Mouse (Mus musculus) limb, embryonic 13.5 days (tissue): ENCODE results near the gene Col13a1. TPM values are rescaled to one million over a fixed set of nuclear protein-coding genes. Genes with fewer than 3 reads are reported as not detected.

Experiments
- ATAC-seq: fragments of 200-750 bp; cut with Nextera tagmentation; 2 replicates; pipeline ENCODE4 v1.8.0; 2017; ENCODE audit warnings: low read depth, moderate number of reproducible peaks, moderate TSS enrichment; ENCODE audit not compliant: low FRiP score
- H3K27ac ChIP-seq: fragments of 300-500 bp; sonication (generic); 2 replicates; pipeline ENCODE4 v1.5.1; 2015; ENCODE audit warnings: inconsistent platforms, mild to moderate bottlenecking, moderate library complexity
- H3K27me3 ChIP-seq: fragments of 300-500 bp; sonication (generic); 2 replicates; pipeline ENCODE4 v1.6.1; 2015; ENCODE audit warnings: mild to moderate bottlenecking, inconsistent platforms
- H3K36me3 ChIP-seq: fragments of 300-500 bp; sonication (generic); 2 replicates; pipeline ENCODE4 v1.6.1; 2015; ENCODE audit warnings: inconsistent platforms, mild to moderate bottlenecking, moderate library complexity
- H3K4me1 ChIP-seq: fragments of 300-500 bp; sonication (generic); 2 replicates; pipeline ENCODE4 v1.6.1; 2015; ENCODE audit warnings: inconsistent platforms
- H3K4me2 ChIP-seq: fragments of 300-500 bp; sonication (generic); replicated peaks from 2 replicates; pipeline ENCODE4 v1.6.1; 2015; ENCODE audit warnings: inconsistent platforms, mild to moderate bottlenecking, moderate library complexity
- H3K4me3 ChIP-seq: fragments of 300-500 bp; sonication (generic); 2 replicates; pipeline ENCODE4 v1.5.1; 2015; ENCODE audit warnings: moderate library complexity, mild to moderate bottlenecking, inconsistent platforms
- H3K9ac ChIP-seq: fragments of 300-500 bp; sonication (generic); 2 replicates; pipeline ENCODE4 v1.6.1; 2015; ENCODE audit warnings: mild to moderate bottlenecking, inconsistent platforms
- H3K9me3 ChIP-seq: fragments of 300-500 bp; sonication (generic); 2 replicates; pipeline ENCODE4 v1.6.1; 2016; ENCODE audit warnings: inconsistent platforms
- WGBS: fragments of 180-500 bp; shearing (Covaris S2); methylation state at CpG from one replicate; pipeline ENCODE4 v1.1.7; 2015; 5-methylcytosine and 5-hydroxymethylcytosine counted together
- polyA plus RNA-seq: library from polyadenylated mRNA; unstranded; fragments of >200 nt; fragmentation: Nextera tagmentation; extraction: Ambion mirVana; gene quantifications from 2 replicates; pipeline ENCODE4 v1.2.1, GENCODE M21; 2015

Col13a1 gene
- polyA plus RNA-seq: 4.0 and 4.6 TPM in 2 replicates

DNA sequence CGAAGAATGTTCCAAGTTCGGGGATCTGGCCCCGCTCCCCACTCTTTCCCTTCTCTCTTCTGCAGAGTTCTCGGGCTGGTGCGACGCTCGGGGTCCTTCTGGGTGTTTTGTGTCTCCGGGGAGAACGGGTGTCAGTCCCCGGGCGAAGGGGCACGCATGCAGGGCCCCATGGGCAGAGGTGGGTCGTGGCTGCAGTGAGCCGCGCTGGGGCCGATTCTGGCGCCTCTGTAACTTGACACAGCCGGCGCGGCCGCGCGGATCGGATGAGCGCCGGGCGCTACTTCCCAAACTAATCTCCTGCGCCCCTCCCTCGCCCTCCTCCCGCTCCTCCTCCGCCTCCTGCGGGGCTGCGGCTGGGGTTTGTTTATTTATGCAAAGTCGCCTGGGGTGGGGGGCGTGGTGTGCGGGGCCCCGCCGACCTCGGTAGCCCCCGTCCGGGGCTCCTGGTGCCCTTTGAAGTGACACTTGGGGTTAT is at the start of gene Col13a1:
Gene Col13a1 (minus strand): TSS at position 243 of the 475 bp plus-strand sequence.
- no peak for ATAC-seq
- H3K27me3 ChIP-seq: peaks cover 56% of the 10 kb centered on the region
- H3K36me3 ChIP-seq: no peaks in the 10 kb centered on the region
- H3K27ac ChIP-seq: no peak within 1 kb of the TSS
- peak within 1 kb of the TSS; percentile 93 for H3K4me2 ChIP-seq
- H3K9ac ChIP-seq: peak within 1 kb of the TSS; percentile 67
- H3K4me1 ChIP-seq: peaks cover 31% of the 10 kb centered on the region
- WGBS: under 1% methylated on average over 40 of the region's 41 CpGs
- H3K4me3 ChIP-seq: peak within 1 kb of the TSS; percentile 53
- H3K9me3 ChIP-seq: no peaks in the 10 kb centered on the region

DNA sequence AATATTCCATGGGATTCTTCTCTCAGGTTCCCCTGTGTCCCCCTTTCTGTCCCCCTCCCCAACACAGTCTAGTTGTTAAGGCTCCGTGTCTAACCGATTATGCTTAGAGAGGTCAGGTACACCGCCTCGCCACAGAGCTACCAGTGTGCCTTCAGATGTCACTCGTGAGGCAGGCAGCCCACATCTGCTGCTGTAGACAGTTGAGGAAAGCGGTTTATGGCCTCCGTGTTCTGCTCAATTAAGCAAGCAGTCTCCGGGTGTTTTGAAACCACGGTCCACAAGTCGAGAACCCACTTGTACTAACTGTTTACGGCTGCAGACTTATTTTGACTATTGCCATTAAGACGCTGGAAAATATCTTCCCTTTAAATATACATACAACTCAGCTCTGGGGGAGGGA is 48.8 kb upstream of the Col13a1 start:
- Histone ChIP-seq H3K4me2 (no peak overlapping the region), H3K4me1 (peaks cover 21% of the 10 kb centered on the region), H3K27ac (no peak overlapping the region), H3K9ac (no peak overlapping the region), H3K9me3 (peaks cover 7% of the 10 kb centered on the region; the same call in 1 of the 2 replicates), H3K27me3 (0 out of 2 replicates have a peak, but pooled peaks cover 2% of the 10 kb centered on the region), H3K36me3 (no peaks in the 10 kb centered on the region), H3K4me3 (no peak overlapping the region)
- ATAC-seq: no peak
- WGBS: 39% methylated on average over 12 of the region's 12 CpGs

DNA sequence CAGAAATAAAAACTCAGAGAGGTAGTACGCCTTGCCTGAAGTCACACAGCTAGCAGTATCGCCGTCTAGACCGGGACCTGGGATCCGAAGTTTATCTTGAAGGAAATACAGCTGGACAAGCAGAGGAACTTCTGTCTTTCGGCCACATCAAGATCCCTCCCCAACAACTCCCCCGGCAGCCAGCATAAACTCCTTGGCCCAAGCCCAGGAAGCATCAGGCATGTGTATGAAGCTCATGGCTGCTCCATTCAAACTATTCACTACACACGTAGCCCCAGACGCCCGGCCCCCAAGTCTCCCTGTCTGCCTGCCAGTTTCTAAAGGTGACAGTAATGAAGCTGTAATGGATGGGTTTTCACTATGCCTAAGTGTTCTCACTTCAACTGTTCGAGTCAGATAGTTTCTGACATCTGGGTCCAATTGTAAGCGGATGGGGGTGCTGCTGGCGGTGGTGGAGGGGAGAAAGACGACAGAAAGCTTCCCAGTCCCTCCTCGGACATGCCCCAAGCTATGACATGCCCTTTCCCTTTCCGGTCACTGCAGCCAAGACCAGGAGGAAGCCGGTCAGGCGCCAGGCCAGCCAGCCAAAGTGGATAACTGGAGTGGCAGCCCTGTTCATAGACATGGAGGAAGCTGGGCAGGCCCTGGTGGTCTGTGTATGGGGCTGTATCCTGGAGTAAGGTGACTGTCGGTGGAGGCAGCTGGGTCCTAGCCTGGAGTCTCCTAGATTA is 45.1 kb upstream of the Col13a1 start:
- Histone ChIP-seq H3K36me3 (no peaks in the 10 kb centered on the region), H3K4me2 (no peak overlapping the region), H3K27me3 (0 out of 2 replicates have a peak, but pooled peaks cover 2% of the 10 kb centered on the region), H3K27ac (no peak overlapping the region), H3K4me1 (peaks cover 21% of the 10 kb centered on the region), H3K9ac (no peak overlapping the region), H3K4me3 (no peak overlapping the region), H3K9me3 (no peaks in the 10 kb centered on the region)
- 29% methylated on average over 19 of the region's 19 CpGs for WGBS
- no peak for ATAC-seq

DNA sequence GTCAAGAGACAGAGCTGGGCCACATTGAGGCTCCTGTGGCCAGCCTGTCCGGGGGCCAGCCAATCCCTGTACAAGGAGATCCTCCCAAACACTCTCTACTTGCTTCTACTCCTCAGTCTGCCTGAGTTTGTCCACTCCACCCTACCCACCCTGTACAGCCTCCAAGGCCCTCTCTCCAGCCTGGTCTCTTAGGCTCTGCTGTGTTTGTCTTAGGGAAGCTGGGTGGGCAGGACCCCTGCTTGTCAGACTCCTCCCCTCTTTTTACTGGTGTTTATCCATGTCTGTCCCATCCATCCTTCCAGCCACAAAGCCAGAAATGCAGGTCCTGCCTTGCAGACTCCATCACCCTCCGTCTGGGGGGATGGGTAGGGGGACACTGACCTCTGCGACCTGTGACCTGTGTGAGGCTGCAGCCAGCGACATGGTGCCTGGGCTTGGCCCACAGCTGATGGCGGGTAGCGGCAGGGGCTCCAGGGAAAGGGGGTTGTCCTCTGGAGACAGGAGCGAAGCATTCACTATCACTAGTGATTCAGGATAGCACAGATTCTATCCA is 41.2 kb upstream of the Col13a1 start:
- 23% methylated on average over 7 of the region's 7 CpGs for WGBS
- Histone ChIP-seq H3K27me3 (0 out of 2 replicates have a peak, but pooled peaks cover 2% of the 10 kb centered on the region), H3K9ac (no peak overlapping the region), H3K9me3 (no peaks in the 10 kb centered on the region), H3K4me3 (no peak overlapping the region), H3K27ac (no peak overlapping the region), H3K4me1 (peaks cover 14% of the 10 kb centered on the region), H3K4me2 (no peak overlapping the region), H3K36me3 (no peaks in the 10 kb centered on the region)
- ATAC-seq: no peak

DNA sequence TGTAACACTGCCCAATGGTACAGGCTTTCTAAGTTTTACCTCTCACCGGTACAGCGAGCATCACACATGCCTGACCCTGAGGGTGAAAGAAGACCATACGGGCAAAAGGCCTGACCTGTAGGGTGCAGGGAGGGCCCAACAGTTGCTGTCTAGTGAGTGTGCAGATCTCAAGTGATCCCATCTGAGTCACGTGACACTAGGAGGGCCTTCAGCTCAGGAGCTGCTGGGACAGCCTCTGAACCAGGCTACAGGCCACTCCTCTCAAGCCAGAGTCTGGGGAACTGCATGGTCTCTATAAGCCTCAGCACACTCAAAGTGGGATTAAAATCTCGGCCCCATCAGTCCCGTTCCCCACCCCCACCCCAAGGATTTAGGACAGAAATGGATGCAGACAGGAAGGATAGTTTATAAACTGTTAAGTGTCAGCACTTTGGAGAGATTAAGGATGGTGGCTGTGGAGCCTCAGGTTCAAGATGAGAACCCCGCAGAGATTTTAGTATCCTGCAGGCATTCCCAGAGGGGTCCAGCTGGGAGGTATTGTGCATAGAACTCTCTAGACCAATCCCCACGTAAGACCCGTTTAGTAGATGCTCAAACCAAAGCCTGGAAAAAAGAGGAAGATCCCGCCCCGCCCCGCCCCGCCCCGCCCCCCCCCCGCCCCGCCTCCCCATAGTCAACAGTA is 40.6 kb upstream of the Col13a1 start:
- H3K4me3 ChIP-seq: no peak overlapping the region
- 0 out of 2 replicates have a peak, but pooled peaks cover 2% of the 10 kb centered on the region for H3K27me3 ChIP-seq
- no peak overlapping the region for H3K27ac ChIP-seq
- H3K36me3 ChIP-seq: no peaks in the 10 kb centered on the region
- no peak overlapping the region for H3K9ac ChIP-seq
- H3K9me3 ChIP-seq: no peaks in the 10 kb centered on the region
- H3K4me2 ChIP-seq: no peak overlapping the region
- 20% methylated on average over 15 of the region's 16 CpGs for WGBS
- no peak for ATAC-seq
- H3K4me1 ChIP-seq: peaks cover 14% of the 10 kb centered on the region

DNA sequence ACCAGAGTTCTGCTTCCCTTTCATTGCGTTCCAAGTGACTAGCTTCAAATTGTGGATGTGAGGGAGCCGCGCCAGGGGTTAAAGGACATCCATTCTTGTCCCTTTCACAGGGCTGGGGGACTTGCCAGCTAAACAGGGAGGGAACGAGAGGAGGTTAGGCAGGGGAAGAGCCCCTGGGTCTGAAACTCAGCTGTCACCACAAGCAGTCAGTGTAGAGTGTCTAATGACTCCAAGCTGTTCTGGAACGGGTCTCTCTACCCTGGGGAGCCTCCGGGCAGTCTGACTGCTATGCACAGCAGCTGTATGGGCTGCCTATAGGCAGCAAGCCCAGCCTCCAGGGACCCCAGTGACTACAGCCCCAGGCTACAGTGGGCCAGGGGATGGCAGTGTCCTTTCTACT is 38.0 kb upstream of the Col13a1 start:
- Histone ChIP-seq H3K27ac (no peak overlapping the region), H3K4me3 (no peak overlapping the region), H3K9me3 (no peaks in the 10 kb centered on the region), H3K4me2 (no peak overlapping the region), H3K9ac (no peak overlapping the region), H3K36me3 (no peaks in the 10 kb centered on the region), H3K27me3 (no peaks in the 10 kb centered on the region), H3K4me1 (peaks cover 6% of the 10 kb centered on the region; the same call in 1 of the 2 replicates)
- peak; percentile 76 for ATAC-seq
- 52% methylated on average over 6 of the region's 6 CpGs for WGBS

DNA sequence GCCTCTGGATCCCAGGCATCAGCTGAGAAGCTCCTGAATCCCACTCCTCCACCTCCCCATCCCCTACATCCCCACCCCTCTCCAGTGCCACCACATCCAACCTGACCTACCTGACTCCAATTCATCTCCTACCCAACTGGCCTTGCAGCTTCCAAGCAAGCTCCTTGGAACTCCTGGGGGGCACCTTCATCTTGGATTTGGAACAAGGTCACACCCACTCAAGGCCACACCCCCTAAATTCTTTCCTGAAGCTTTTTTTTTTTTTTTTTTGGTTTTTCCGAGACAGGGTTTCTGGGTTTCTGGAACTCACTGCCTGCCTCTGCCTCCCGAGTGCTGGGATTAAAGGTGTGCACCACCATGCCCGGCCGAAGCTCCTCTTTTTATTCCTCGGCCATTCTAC is 34.3 kb upstream of the Col13a1 start:
- WGBS: 84% methylated on average over 5 of the region's 5 CpGs
- no peaks in the 10 kb centered on the region for H3K36me3 ChIP-seq
- H3K4me1 ChIP-seq: peaks cover 6% of the 10 kb centered on the region; the same call in 1 of the 2 replicates
- no peak for ATAC-seq
- H3K27me3 ChIP-seq: no peaks in the 10 kb centered on the region
- no peak overlapping the region for H3K4me3 ChIP-seq
- H3K9me3 ChIP-seq: no peaks in the 10 kb centered on the region
- no peak overlapping the region for H3K9ac ChIP-seq
- H3K27ac ChIP-seq: no peak overlapping the region
- no peak overlapping the region for H3K4me2 ChIP-seq

DNA sequence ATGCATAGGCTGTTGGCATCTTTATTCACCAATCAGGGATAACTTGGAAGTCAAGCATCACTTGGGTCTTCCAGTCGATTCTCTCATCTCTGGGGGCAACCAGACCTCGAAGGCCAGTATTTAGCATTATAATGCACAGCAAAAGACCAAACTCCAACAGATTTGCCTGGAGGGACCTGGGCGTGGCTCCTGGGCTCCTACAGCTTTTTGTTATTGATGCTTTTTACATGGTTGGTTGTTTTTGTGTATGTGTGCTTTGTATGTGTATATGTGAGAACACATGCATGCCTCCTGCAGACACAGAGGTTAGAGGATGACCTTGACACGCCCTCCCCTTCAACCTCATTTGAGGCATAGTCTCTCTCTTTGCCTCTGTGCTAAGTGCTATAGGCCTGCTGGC is 33.5 kb upstream of the Col13a1 start:
- Histone ChIP-seq H3K9me3 (no peaks in the 10 kb centered on the region), H3K27me3 (no peaks in the 10 kb centered on the region), H3K36me3 (no peaks in the 10 kb centered on the region), H3K4me3 (no peak overlapping the region), H3K4me2 (no peak overlapping the region), H3K9ac (no peak overlapping the region), H3K27ac (no peak overlapping the region), H3K4me1 (peaks cover 5% of the 10 kb centered on the region; the same call in 1 of the 2 replicates)
- no peak for ATAC-seq
- 85% methylated on average over 4 of the region's 4 CpGs for WGBS

DNA sequence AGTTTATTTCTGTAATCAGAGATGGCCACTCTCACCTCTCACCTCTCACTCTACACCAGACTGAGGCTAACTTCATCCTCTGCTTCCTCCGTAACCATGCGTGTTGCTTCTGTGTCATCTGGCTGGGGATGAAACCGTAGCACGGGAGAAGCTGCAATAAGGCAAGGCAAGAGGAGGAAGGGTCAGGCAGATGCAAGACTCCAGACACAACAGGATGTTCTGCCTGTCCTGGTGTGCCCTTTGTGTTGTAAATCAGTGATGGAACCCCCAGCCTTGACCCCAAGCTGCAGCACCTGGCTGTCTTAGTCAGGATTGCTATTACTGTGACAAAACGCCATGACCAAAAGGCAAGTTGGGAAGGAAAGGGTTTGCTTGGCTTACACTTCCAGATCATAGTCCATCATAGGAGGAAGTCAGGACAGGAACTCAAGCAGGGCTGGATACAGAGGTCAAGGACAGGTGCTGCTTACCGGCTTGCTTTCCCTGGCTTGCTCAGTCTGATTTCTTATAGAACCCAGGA is 31.1 kb upstream of the Col13a1 start:
- no peaks in the 10 kb centered on the region for H3K9me3 ChIP-seq
- no peaks in the 10 kb centered on the region for H3K27me3 ChIP-seq
- H3K36me3 ChIP-seq: no peaks in the 10 kb centered on the region
- peaks cover 5% of the 10 kb centered on the region for H3K4me1 ChIP-seq
- WGBS: 62% methylated on average over 6 of the region's 6 CpGs
- no peak overlapping the region for H3K27ac ChIP-seq
- H3K4me3 ChIP-seq: no peak overlapping the region
- ATAC-seq: no peak
- H3K4me2 ChIP-seq: no peak overlapping the region
- no peak overlapping the region for H3K9ac ChIP-seq

DNA sequence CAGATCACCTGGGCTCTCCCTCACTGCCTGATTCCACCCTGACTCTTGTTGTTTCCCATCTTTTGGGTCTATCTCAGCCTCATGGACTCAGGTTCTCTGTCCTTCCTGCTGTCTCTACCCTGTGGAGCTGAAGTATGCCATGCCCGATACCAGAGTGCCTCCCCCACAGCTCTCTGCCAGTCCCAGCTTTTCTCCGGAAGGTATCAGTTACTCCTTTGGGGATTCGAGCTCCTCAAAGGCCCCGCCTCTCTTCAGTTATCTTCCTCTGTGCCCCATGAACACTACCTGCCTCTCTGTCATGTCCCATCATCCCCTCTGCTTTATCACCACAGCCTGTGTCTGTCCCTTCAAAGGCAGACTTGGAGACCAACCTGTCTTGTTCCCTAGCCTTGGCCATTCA is 29.1 kb upstream of the Col13a1 start:
- ATAC-seq: no peak
- 78% methylated on average over 4 of the region's 4 CpGs for WGBS
- Histone ChIP-seq H3K36me3 (no peaks in the 10 kb centered on the region), H3K27ac (no peak overlapping the region), H3K4me2 (no peak overlapping the region), H3K9ac (no peak overlapping the region), H3K9me3 (no peaks in the 10 kb centered on the region), H3K4me1 (peaks cover 5% of the 10 kb centered on the region), H3K27me3 (no peaks in the 10 kb centered on the region), H3K4me3 (no peak overlapping the region)

DNA sequence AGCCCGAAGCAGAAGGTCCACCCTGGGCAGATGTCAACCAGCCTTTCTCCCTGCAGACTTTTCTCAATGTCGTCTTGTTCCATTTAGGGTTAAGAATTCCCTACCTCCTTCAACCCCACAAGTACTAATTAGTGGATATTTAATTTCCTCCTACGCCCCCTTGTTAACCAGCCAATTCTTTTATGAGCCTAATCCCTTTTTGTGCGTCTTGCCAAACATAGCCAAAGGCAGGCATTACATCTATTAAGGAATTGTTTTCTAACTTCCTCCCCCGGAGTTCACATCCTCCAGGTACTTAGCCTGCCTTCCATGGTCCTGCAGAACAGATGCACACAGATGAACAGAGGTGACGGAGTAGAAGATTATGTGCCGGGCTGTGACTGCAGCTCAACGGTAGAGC is 27.5 kb upstream of the Col13a1 start:
- Histone ChIP-seq H3K4me1 (peaks cover 5% of the 10 kb centered on the region), H3K36me3 (no peaks in the 10 kb centered on the region), H3K9ac (no peak overlapping the region), H3K9me3 (no peaks in the 10 kb centered on the region), H3K27ac (no peak overlapping the region), H3K27me3 (no peaks in the 10 kb centered on the region), H3K4me3 (no peak overlapping the region), H3K4me2 (no peak overlapping the region)
- no peak for ATAC-seq
- WGBS: 27% methylated on average over 8 of the region's 8 CpGs

DNA sequence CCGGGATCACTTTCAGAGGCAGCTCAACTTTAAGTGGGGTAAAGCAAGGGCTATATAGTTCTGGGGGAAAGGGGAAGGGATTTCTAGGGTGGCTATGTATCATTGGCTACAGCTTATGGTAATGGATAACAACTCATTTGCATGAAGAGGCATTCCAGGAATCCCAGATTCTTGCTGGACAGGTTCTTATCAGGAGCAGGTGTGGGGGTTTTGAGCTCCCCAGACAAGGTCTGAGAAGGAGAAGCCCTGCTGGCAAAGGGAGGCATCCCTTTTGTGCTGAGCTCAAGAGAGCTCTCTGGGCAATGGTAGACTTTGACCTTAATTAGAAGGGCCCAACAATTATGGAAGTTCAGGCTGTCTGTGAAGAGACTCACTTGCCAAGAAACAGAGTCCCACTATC is 21.3 kb upstream of the Col13a1 start:
- H3K36me3 ChIP-seq: no peaks in the 10 kb centered on the region
- no peak overlapping the region for H3K9ac ChIP-seq
- H3K27ac ChIP-seq: no peak overlapping the region
- no peaks in the 10 kb centered on the region for H3K4me1 ChIP-seq
- ATAC-seq: no peak
- H3K4me3 ChIP-seq: no peak overlapping the region
- WGBS: 85% methylated on average over 1 of the region's 1 CpGs
- no peaks in the 10 kb centered on the region for H3K9me3 ChIP-seq
- H3K27me3 ChIP-seq: no peaks in the 10 kb centered on the region
- no peak overlapping the region for H3K4me2 ChIP-seq
